Mouse (Mus musculus) midbrain, embryonic 16.5 days (tissue): Measurements from ENCODE around the gene Cntnap5b. TPM values are rescaled to one million over a fixed set of nuclear protein-coding genes. Genes with fewer than 3 reads are reported as not detected.

ENCODE experiments used
- ATAC-seq: fragments of 200-750 bp; cut with Nextera tagmentation; 2 replicates; pipeline ENCODE4 v1.8.0; 2017; ENCODE audit warnings: moderate TSS enrichment
- H3K27ac ChIP-seq: fragments of 300-500 bp; sonication (generic); 2 replicates; pipeline ENCODE4 v1.5.1; 2014; ENCODE audit warnings: mild to moderate bottlenecking, low read length, mixed read lengths
- H3K27me3 ChIP-seq: fragments of 300-500 bp; sonication (generic); 2 replicates; pipeline ENCODE4 v1.6.1; 2014; ENCODE audit warnings: low read depth, low read length, mixed read lengths; ENCODE audit not compliant: control insufficient read depth, insufficient read depth
- H3K36me3 ChIP-seq: fragments of 300-500 bp; sonication (generic); 2 replicates; pipeline ENCODE4 v1.6.1; 2014; ENCODE audit warnings: mild to moderate bottlenecking, low read length, moderate library complexity, mixed read lengths; ENCODE audit not compliant: control insufficient read depth, insufficient read depth
- H3K4me1 ChIP-seq: fragments of 300-500 bp; sonication (generic); 2 replicates; pipeline ENCODE4 v1.6.1; 2014; ENCODE audit warnings: mild to moderate bottlenecking, low read length, mixed read lengths; ENCODE audit not compliant: control insufficient read depth, insufficient read depth
- H3K4me2 ChIP-seq: fragments of 300-500 bp; sonication (generic); 2 replicates; pipeline ENCODE4 v1.6.1; 2014; ENCODE audit warnings: mild to moderate bottlenecking, low read length, mixed read lengths
- H3K4me3 ChIP-seq: fragments of 300-500 bp; sonication (generic); 2 replicates; pipeline ENCODE4 v1.5.1; 2014; ENCODE audit warnings: low read depth, mild to moderate bottlenecking, low read length, moderate library complexity, mixed read lengths
- H3K9ac ChIP-seq: fragments of 300-500 bp; sonication (generic); 2 replicates; pipeline ENCODE4 v1.6.1; 2014; ENCODE audit warnings: low read depth, low read length, mixed read lengths
- H3K9me3 ChIP-seq: fragments of 300-500 bp; sonication (generic); replicated peaks from 2 replicates; pipeline ENCODE4 v1.6.1; 2014; ENCODE audit warnings: mild to moderate bottlenecking, low read length, mixed read lengths; ENCODE audit not compliant: control insufficient read depth, poor library complexity, severe bottlenecking
- WGBS: fragments of 180-500 bp; shearing (Covaris S2); extraction: QIAGEN DNeasy Blood & Tissue Kit; methylation state at CpG from one replicate; pipeline ENCODE4 v1.1.7; 2014; 5-methylcytosine and 5-hydroxymethylcytosine counted together
- polyA plus RNA-seq: library from polyadenylated mRNA; unstranded; fragments of >200 nt; fragmentation: Nextera tagmentation; extraction: Ambion mirVana; gene quantifications from 2 replicates; pipeline ENCODE4 v1.2.1, GENCODE M21; 2015

Cntnap5b gene
- polyA plus RNA-seq, 1 experiment from 2014 or later, result 5.2 TPM

- Histone ChIP-seq H3K27me3 (no peaks in the 10 kb centered on the region), H3K4me1 (no peaks in the 10 kb centered on the region), H3K36me3 (no peaks in the 10 kb centered on the region), H3K4me2 (no peak overlapping the region), H3K27ac (no peak overlapping the region), H3K4me3 (no peak overlapping the region), H3K9me3 (no peaks in the 10 kb centered on the region), H3K9ac (no peak overlapping the region)
- ATAC-seq, result no peak
- 77% methylated on average over 2 of the region's 2 CpGs for WGBS
Measured at GRCm38 (mm10) chr1:100104343-100104742, 331.8 kb downstream of the Cntnap5b start.

- H3K9me3 ChIP-seq, result no peaks in the 10 kb centered on the region
- H3K9ac ChIP-seq, result no peak overlapping the region
- no peaks in the 10 kb centered on the region for H3K36me3 ChIP-seq
- no peak for ATAC-seq
- no peak overlapping the region for H3K4me2 ChIP-seq
- H3K27me3 ChIP-seq, result no peaks in the 10 kb centered on the region
- no peak overlapping the region for H3K4me3 ChIP-seq
- no peak overlapping the region for H3K27ac ChIP-seq
- no peaks in the 10 kb centered on the region for H3K4me1 ChIP-seq
Measured at GRCm38 (mm10) chr1:100122410-100122935, 349.9 kb downstream of the Cntnap5b start.

GRCm38 (mm10) chr1:100163588-100164357, 391.2 kb downstream of the Cntnap5b start:
- WGBS, result 31% methylated on average over 2 of the region's 2 CpGs
- Histone ChIP-seq H3K36me3 (no peaks in the 10 kb centered on the region), H3K4me1 (0 out of 2 replicates have a peak, but pooled peaks cover 3% of the 10 kb centered on the region), H3K27ac (no peak overlapping the region), H3K4me2 (no peak overlapping the region), H3K4me3 (no peak overlapping the region), H3K27me3 (no peaks in the 10 kb centered on the region), H3K9me3 (no peaks in the 10 kb centered on the region), H3K9ac (no peak overlapping the region)
- peak; percentile 76; the same call in 1 of the 2 replicates for ATAC-seq

- Histone ChIP-seq H3K27me3 (no peaks in the 10 kb centered on the region), H3K4me3 (no peak overlapping the region), H3K9ac (no peak overlapping the region), H3K9me3 (no peaks in the 10 kb centered on the region), H3K4me2 (no peak overlapping the region), H3K27ac (no peak overlapping the region), H3K4me1 (no peaks in the 10 kb centered on the region), H3K36me3 (no peaks in the 10 kb centered on the region)
- no peak for ATAC-seq
Measured at GRCm38 (mm10) chr1:100171566-100171965, 399.0 kb downstream of the Cntnap5b start.

- no peak overlapping the region for H3K4me2 ChIP-seq
- peak; percentile 95 for ATAC-seq
- no peaks in the 10 kb centered on the region for H3K9me3 ChIP-seq
- H3K27ac ChIP-seq, result no peak overlapping the region
- WGBS, result 83% methylated on average over 5 of the region's 5 CpGs
- H3K4me1 ChIP-seq, result no peaks in the 10 kb centered on the region
- H3K9ac ChIP-seq, result no peak overlapping the region
- H3K36me3 ChIP-seq, result no peaks in the 10 kb centered on the region
- no peak overlapping the region for H3K4me3 ChIP-seq
- H3K27me3 ChIP-seq, result no peaks in the 10 kb centered on the region
Measured at GRCm38 (mm10) chr1:100180050-100180449, 407.5 kb downstream of the Cntnap5b start.

GRCm38 (mm10) chr1:100231980-100232608, 459.5 kb downstream of the Cntnap5b start:
- Histone ChIP-seq H3K9me3 (no peaks in the 10 kb centered on the region), H3K4me1 (no peaks in the 10 kb centered on the region), H3K27ac (no peak overlapping the region), H3K9ac (no peak overlapping the region), H3K36me3 (no peaks in the 10 kb centered on the region), H3K4me3 (no peak overlapping the region), H3K4me2 (no peak overlapping the region), H3K27me3 (no peaks in the 10 kb centered on the region)
- ATAC-seq, result peak; percentile 89
- WGBS, result 10% methylated on average over 5 of the region's 6 CpGs

GRCm38 (mm10) chr1:100251964-100252363, 479.4 kb downstream of the Cntnap5b start:
- H3K9ac ChIP-seq, result no peak overlapping the region
- ATAC-seq, result no peak

GRCm38 (mm10) chr1:100310687-100311086, 538.1 kb downstream of the Cntnap5b start:
- ATAC-seq, result no peak
- Histone ChIP-seq H3K9ac (no peak overlapping the region), H3K4me3 (no peak overlapping the region), H3K27ac (no peak overlapping the region), H3K36me3 (no peaks in the 10 kb centered on the region), H3K9me3 (no peaks in the 10 kb centered on the region), H3K4me1 (no peaks in the 10 kb centered on the region), H3K27me3 (no peaks in the 10 kb centered on the region), H3K4me2 (no peak overlapping the region)
- WGBS, result 87% methylated on average over 1 of the region's 1 CpGs

More at GRCm38 (mm10) chr1:100251964-100252363, 479.4 kb downstream of the Cntnap5b start:
- H3K4me3 ChIP-seq, result no peak overlapping the region
- no peaks in the 10 kb centered on the region for H3K27me3 ChIP-seq
- H3K27ac ChIP-seq, result no peak overlapping the region
- no peaks in the 10 kb centered on the region for H3K4me1 ChIP-seq
- no peaks in the 10 kb centered on the region for H3K36me3 ChIP-seq
- H3K4me2 ChIP-seq, result no peak overlapping the region
- no peaks in the 10 kb centered on the region for H3K9me3 ChIP-seq

GRCm38 (mm10) chr1:100331066-100331465, 558.5 kb downstream of the Cntnap5b start:
- H3K27ac ChIP-seq, result no peak overlapping the region
- no peaks in the 10 kb centered on the region for H3K9me3 ChIP-seq
- no peak overlapping the region for H3K4me2 ChIP-seq
- H3K4me1 ChIP-seq, result no peaks in the 10 kb centered on the region
- H3K4me3 ChIP-seq, result no peak overlapping the region
- 94% methylated on average over 3 of the region's 3 CpGs for WGBS
- no peak for ATAC-seq
- H3K27me3 ChIP-seq, result no peaks in the 10 kb centered on the region
- no peak overlapping the region for H3K9ac ChIP-seq
- no peaks in the 10 kb centered on the region for H3K36me3 ChIP-seq
